Mouse (Mus musculus) stomach, embryonic 15.5 days (tissue): ENCODE measurements around the gene A730071L15Rik. TPM values are rescaled to one million over a fixed set of nuclear protein-coding genes. Genes with fewer than 3 reads are reported as not detected.

Source experiments
- ATAC-seq: fragments of 200-750 bp; cut with Nextera tagmentation; 2 replicates; pipeline ENCODE4 v1.8.0; 2017; ENCODE audit warnings: low read depth, moderate number of reproducible peaks, moderate TSS enrichment; ENCODE audit not compliant: insufficient read depth, low FRiP score
- H3K27ac ChIP-seq: fragments of 300-500 bp; sonication (generic); 2 replicates; pipeline ENCODE4 v1.5.1; 2015; ENCODE audit warnings: mild to moderate bottlenecking, inconsistent platforms
- H3K27me3 ChIP-seq: fragments of 300-500 bp; sonication (generic); replicated peaks from 2 replicates; pipeline ENCODE4 v1.6.1; 2015; ENCODE audit warnings: inconsistent platforms
- H3K36me3 ChIP-seq: fragments of 300-500 bp; sonication (generic); 2 replicates; pipeline ENCODE4 v1.6.1; 2015; ENCODE audit warnings: inconsistent platforms
- H3K4me1 ChIP-seq: fragments of 300-500 bp; sonication (generic); 2 replicates; pipeline ENCODE4 v1.6.1; 2015; ENCODE audit warnings: inconsistent platforms
- H3K4me2 ChIP-seq: fragments of 300-500 bp; sonication (generic); 2 replicates; pipeline ENCODE4 v1.6.1; 2015; ENCODE audit warnings: mild to moderate bottlenecking, inconsistent platforms
- H3K4me3 ChIP-seq: fragments of 300-500 bp; sonication (generic); replicated peaks from 2 replicates; pipeline ENCODE4 v1.5.1; 2015; ENCODE audit warnings: inconsistent platforms
- H3K9ac ChIP-seq: fragments of 300-500 bp; sonication (generic); 2 replicates; pipeline ENCODE4 v1.6.1; 2015; ENCODE audit warnings: inconsistent platforms
- H3K9me3 ChIP-seq: fragments of 300-500 bp; sonication (generic); 2 replicates; pipeline ENCODE4 v1.6.1; 2016; ENCODE audit warnings: inconsistent platforms
- WGBS: fragments of 180-500 bp; shearing (Covaris S2); methylation state at CpG from one replicate; pipeline ENCODE4 v1.1.7; 2015; 5-methylcytosine and 5-hydroxymethylcytosine counted together
- polyA plus RNA-seq: library from polyadenylated mRNA; unstranded; fragments of >200 nt; fragmentation: Nextera tagmentation; extraction: Ambion mirVana; gene quantifications from 2 replicates; pipeline ENCODE4 v1.2.1, GENCODE M21; 2015

A730071L15Rik gene
- polyA plus RNA-seq, 1 experiment from 2014 or later, result 0.51 TPM

- H3K36me3 ChIP-seq, result no peaks in the 10 kb centered on the region
- no peak overlapping the region for H3K9ac ChIP-seq
- ATAC-seq, result no peak
- H3K27ac ChIP-seq, result no peak overlapping the region
- no peaks in the 10 kb centered on the region for H3K9me3 ChIP-seq
- WGBS, result 81% methylated on average over 14 of the region's 14 CpGs
- H3K27me3 ChIP-seq, result no peaks in the 10 kb centered on the region
- H3K4me2 ChIP-seq, result no peak overlapping the region
- H3K4me1 ChIP-seq, result no peaks in the 10 kb centered on the region
- no peak overlapping the region for H3K4me3 ChIP-seq
Measured at GRCm38 (mm10) chr11:6224541-6225229, 24.9 kb downstream of the A730071L15Rik start.

GRCm38 (mm10) chr11:6230012-6230411 lies 30.2 kb downstream of the A730071L15Rik start, which contains the start of gene Npc1l1:
Gene Npc1l1, minus strand, starts transcription at chr11:6230143.
- H3K9me3 ChIP-seq, result 0 out of 2 replicates have a peak, but pooled peaks cover 2% of the 10 kb centered on the region
- ATAC-seq, result no peak
- no peak within 1 kb of the TSS for H3K27ac ChIP-seq
- H3K4me3 ChIP-seq, result no peak within 1 kb of the TSS
- 64% methylated on average over 7 of the region's 7 CpGs for WGBS
- H3K9ac ChIP-seq, result no peak within 1 kb of the TSS
- no peaks in the 10 kb centered on the region for H3K27me3 ChIP-seq
- H3K4me1 ChIP-seq, result no peaks in the 10 kb centered on the region
- H3K4me2 ChIP-seq, result no peak within 1 kb of the TSS
- H3K36me3 ChIP-seq, result no peaks in the 10 kb centered on the region

GRCm38 (mm10) chr11:6233025-6233424 lies 33.2 kb downstream of the A730071L15Rik start:
- no peaks in the 10 kb centered on the region for H3K27me3 ChIP-seq
- H3K9ac ChIP-seq, result no peak overlapping the region
- H3K9me3 ChIP-seq, result 0 out of 2 replicates have a peak, but pooled peaks cover 10% of the 10 kb centered on the region
- ATAC-seq, result no peak
- H3K4me3 ChIP-seq, result no peak overlapping the region
- WGBS, result 74% methylated on average over 4 of the region's 4 CpGs
- no peaks in the 10 kb centered on the region for H3K36me3 ChIP-seq
- H3K27ac ChIP-seq, result no peak overlapping the region
- H3K4me1 ChIP-seq, result no peaks in the 10 kb centered on the region
- H3K4me2 ChIP-seq, result no peak overlapping the region

GRCm38 (mm10) chr11:6244707-6245106 lies 44.9 kb downstream of the A730071L15Rik start:
- H3K9me3 ChIP-seq, result no peaks in the 10 kb centered on the region
- no peak overlapping the region for H3K4me2 ChIP-seq
- no peak overlapping the region for H3K9ac ChIP-seq
- H3K27me3 ChIP-seq, result no peaks in the 10 kb centered on the region
- no peak for ATAC-seq
- no peak overlapping the region for H3K4me3 ChIP-seq
- no peak overlapping the region for H3K27ac ChIP-seq
- no peaks in the 10 kb centered on the region for H3K4me1 ChIP-seq
- 37% methylated on average over 16 of the region's 19 CpGs for WGBS
- no peaks in the 10 kb centered on the region for H3K36me3 ChIP-seq

Other genes with a start within 250 kb of the A730071L15Rik start
- gene Gck, start 249.9 kb upstream of the A730071L15Rik start, polyA plus RNA-seq, result 3.4 and 3.5 TPM in 2 replicates
- gene Ykt6, start 244.3 kb upstream of the A730071L15Rik start, polyA plus RNA-seq, result 48.7 and 54.8 TPM in 2 replicates
- 4.0 and 5.4 TPM in 2 replicates for gene Camk2b, start 133.7 kb upstream of the A730071L15Rik start, polyA plus RNA-seq
- gene Nudcd3, start 386 bp downstream of the A730071L15Rik start, polyA plus RNA-seq, result 35.3 and 37.2 TPM in 2 replicates
- gene Npc1l1, start 30.1 kb downstream of the A730071L15Rik start, polyA plus RNA-seq, result 2.0 and 2.3 TPM in 2 replicates
- gene Ddx56, start 67.7 kb downstream of the A730071L15Rik start, polyA plus RNA-seq, result 87.6 and 98.3 TPM in 2 replicates
- 116 TPM in 2 replicates for gene Tmed4, start 74.8 kb downstream of the A730071L15Rik start, polyA plus RNA-seq
- gene Ogdh, start 91.6 kb downstream of the A730071L15Rik start, polyA plus RNA-seq, result 100 and 115 TPM in 2 replicates
- 10.7 and 11.1 TPM in 2 replicates for gene Zmiz2, start 189.0 kb downstream of the A730071L15Rik start, polyA plus RNA-seq
- gene Ppia, start 215.4 kb downstream of the A730071L15Rik start, polyA plus RNA-seq, result 5,074 and 5,744 TPM in 2 replicates
- 399 and 425 TPM in 2 replicates for gene H2afv, start 244.4 kb downstream of the A730071L15Rik start, polyA plus RNA-seq